Mouse (Mus musculus): Measurements from ENCODE around the gene Pabpc4.
"Not testable (repeated sequence)": the region's sequence is repeated elsewhere in the genome, so short reads cannot be mapped to it uniquely, and the experiment has no call there.

Pabpc4 gene

GRCm38 (mm10) chr4:123297195-123297960, 35.2 kb downstream of the Pabpc4 start:
- in situ Hi-C loops (cut with MseI, MboI), result no loop called here

GRCm38 (mm10) chr4:123298226-123298625, 36.1 kb downstream of the Pabpc4 start:
- in situ Hi-C loops (cut with MseI, MboI), result no loop called here

GRCm38 (mm10) chr4:123298980-123299670, 37.0 kb downstream of the Pabpc4 start:
- in situ Hi-C loops (cut with MseI, MboI), result no loop called here

- in situ Hi-C loops (cut with MseI, MboI), result no loop called here
Measured at GRCm38 (mm10) chr4:123305789-123306188, 43.6 kb downstream of the Pabpc4 start.

- in situ Hi-C loops (cut with MseI, MboI), result no loop called here
Measured at GRCm38 (mm10) chr4:123306999-123307398, 44.8 kb downstream of the Pabpc4 start.

- in situ Hi-C loops (cut with MseI, MboI), result no loop called here
Measured at GRCm38 (mm10) chr4:123308292-123308691, 46.1 kb downstream of the Pabpc4 start.

GRCm38 (mm10) chr4:123311845-123312244, 49.7 kb downstream of the Pabpc4 start:
- in situ Hi-C loops (cut with MseI, MboI), result no loop called here

GRCm38 (mm10) chr4:123313010-123313409, 50.9 kb downstream of the Pabpc4 start:
- in situ Hi-C loops (cut with MseI, MboI), result no loop called here

GRCm38 (mm10) chr4:123314497-123314896, 52.3 kb downstream of the Pabpc4 start:
- in situ Hi-C loops (cut with MseI, MboI), result no loop called here

GRCm38 (mm10) chr4:123322910-123323309, 60.8 kb downstream of the Pabpc4 start:
- in situ Hi-C loops (cut with MseI, MboI), result not testable (repeated sequence)

GRCm38 (mm10) chr4:123323534-123323933, 61.4 kb downstream of the Pabpc4 start, which contains the start of gene Oxct2a:
TSS of gene Oxct2a (minus strand) at chr4:123323634.
- in situ Hi-C loops (cut with MseI, MboI), result no loop called here

- in situ Hi-C loops (cut with MseI, MboI), result no loop called here
Measured at GRCm38 (mm10) chr4:123326087-123326486, 63.9 kb downstream of the Pabpc4 start.

GRCm38 (mm10) chr4:123327630-123328029, 65.5 kb downstream of the Pabpc4 start:
- in situ Hi-C loops (cut with MseI, MboI), result no loop called here

GRCm38 (mm10) chr4:123328946-123329345, 66.8 kb downstream of the Pabpc4 start:
- in situ Hi-C loops (cut with MseI, MboI), result no loop called here

- in situ Hi-C loops (cut with MseI, MboI), result no loop called here
Measured at GRCm38 (mm10) chr4:123331326-123331725, 69.2 kb downstream of the Pabpc4 start.

- in situ Hi-C loops (cut with MseI, MboI), result not testable (repeated sequence)
Measured at GRCm38 (mm10) chr4:123331961-123332360, 69.8 kb downstream of the Pabpc4 start.

GRCm38 (mm10) chr4:123333151-123333550, 71.0 kb downstream of the Pabpc4 start:
- in situ Hi-C loops (cut with MseI, MboI), result no loop called here

- in situ Hi-C loops (cut with MseI, MboI), result no loop called here
Measured at GRCm38 (mm10) chr4:123334177-123334576, 72.0 kb downstream of the Pabpc4 start.

GRCm38 (mm10) chr4:123335244-123335643, 73.1 kb downstream of the Pabpc4 start:
- in situ Hi-C loops (cut with MseI, MboI), result not testable (repeated sequence)

GRCm38 (mm10) chr4:123335796-123336585, 73.8 kb downstream of the Pabpc4 start:
- in situ Hi-C loops (cut with MseI, MboI), result no loop called here

GRCm38 (mm10) chr4:123337693-123338092, 75.5 kb downstream of the Pabpc4 start:
- in situ Hi-C loops (cut with MseI, MboI), result no loop called here

- in situ Hi-C loops (cut with MseI, MboI), result no loop called here
Measured at GRCm38 (mm10) chr4:123340232-123340631, 78.1 kb downstream of the Pabpc4 start.

Measured in mouse trophoblast stem cell (cell line).